Mouse (Mus musculus): ENCODE results near the gene Lpar1. TPM values are rescaled to one million over a fixed set of nuclear protein-coding genes. Genes with fewer than 3 reads are reported as not detected.

The Lpar1 gene
- polyA plus RNA-seq, 1 experiment from 2014 or later: 90.5 TPM

DNA sequence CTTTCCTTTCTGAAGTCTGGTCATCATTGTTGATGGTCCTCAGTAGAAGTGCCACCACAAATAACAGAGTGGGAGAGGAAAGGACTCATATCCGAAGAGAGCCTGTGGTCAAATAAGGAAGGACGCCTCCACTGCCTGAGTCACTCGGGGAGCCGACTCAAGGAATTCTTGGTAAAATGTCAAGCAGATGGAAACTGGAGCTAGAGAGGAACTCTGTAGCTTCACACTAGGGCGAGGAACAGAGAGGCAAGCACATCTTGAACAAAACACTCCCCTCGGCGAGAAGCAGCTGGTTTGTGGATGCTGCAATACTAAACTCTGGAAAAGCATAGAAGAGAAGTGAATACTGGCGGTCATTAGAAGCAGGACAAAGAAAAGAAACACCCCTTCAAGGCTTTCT lies 76.0 kb downstream of the Lpar1 start:
- no peak overlapping the region for H3K4me2 ChIP-seq (replicated peaks)
- WGBS: 82% methylated on average over 8 of the region's 8 CpGs
- H3K36me3 ChIP-seq: peaks cover 10% of the 10 kb centered on the region; the same call in 1 of the 2 replicates
- H3K9me3 ChIP-seq (replicated peaks): no peaks in the 10 kb centered on the region
- H3K4me1 ChIP-seq: no peaks in the 10 kb centered on the region
- no peak overlapping the region for H3K9ac ChIP-seq
- no peak overlapping the region for H3K27ac ChIP-seq (replicated peaks)
- ATAC-seq (ENCODE audit: insufficient number of reproducible peaks, low FRiP score, low TSS enrichment, low read depth): no peak
- no peak overlapping the region for H3K4me3 ChIP-seq (replicated peaks)
- no peaks in the 10 kb centered on the region for H3K27me3 ChIP-seq

DNA sequence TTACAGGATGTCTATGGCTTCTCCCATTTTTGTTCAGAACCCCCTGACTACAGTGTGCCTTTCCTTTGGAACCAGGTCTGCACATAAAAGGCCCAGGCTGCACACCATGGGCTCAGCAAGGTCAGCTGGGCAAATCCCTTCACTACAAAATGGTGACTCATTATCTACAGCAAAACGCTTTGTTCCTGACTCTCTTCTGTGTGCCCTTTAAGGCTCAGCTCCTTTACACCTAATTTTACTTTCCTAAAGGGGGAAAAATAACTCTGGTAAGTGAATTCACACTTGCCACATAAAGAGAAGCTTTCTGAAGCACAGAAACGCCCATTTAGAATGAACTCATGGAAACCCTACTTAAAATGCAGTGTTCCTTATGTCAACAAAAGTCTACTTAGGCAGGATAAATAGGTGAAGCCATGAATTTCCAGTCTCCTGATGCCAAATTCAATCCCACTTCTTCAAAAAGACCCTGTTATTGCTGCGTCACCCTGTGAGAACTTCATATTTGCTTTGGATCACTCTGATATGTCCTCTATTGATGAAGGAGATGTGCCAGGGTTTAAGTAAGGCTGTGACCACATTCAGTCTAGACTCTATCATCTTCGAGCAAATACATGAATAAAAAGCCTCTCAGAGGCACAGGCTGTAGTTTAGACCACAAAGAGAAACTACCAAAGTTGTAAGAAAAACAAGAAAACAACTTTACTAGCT lies 82.3 kb downstream of the Lpar1 start:
- 75% methylated on average over 4 of the region's 4 CpGs for WGBS
- no peak for ATAC-seq (ENCODE audit: insufficient number of reproducible peaks, low FRiP score, low TSS enrichment, low read depth)
- Histone ChIP-seq H3K4me2 (replicated peaks) (no peak overlapping the region), H3K9ac (no peak overlapping the region), H3K27ac (replicated peaks) (no peak overlapping the region; the same call in 1 of the 2 replicates), H3K4me1 (no peaks in the 10 kb centered on the region), H3K36me3 (peaks cover 4% of the 10 kb centered on the region; the same call in 1 of the 2 replicates), H3K4me3 (replicated peaks) (no peak overlapping the region), H3K27me3 (no peaks in the 10 kb centered on the region), H3K9me3 (replicated peaks) (no peaks in the 10 kb centered on the region)

DNA sequence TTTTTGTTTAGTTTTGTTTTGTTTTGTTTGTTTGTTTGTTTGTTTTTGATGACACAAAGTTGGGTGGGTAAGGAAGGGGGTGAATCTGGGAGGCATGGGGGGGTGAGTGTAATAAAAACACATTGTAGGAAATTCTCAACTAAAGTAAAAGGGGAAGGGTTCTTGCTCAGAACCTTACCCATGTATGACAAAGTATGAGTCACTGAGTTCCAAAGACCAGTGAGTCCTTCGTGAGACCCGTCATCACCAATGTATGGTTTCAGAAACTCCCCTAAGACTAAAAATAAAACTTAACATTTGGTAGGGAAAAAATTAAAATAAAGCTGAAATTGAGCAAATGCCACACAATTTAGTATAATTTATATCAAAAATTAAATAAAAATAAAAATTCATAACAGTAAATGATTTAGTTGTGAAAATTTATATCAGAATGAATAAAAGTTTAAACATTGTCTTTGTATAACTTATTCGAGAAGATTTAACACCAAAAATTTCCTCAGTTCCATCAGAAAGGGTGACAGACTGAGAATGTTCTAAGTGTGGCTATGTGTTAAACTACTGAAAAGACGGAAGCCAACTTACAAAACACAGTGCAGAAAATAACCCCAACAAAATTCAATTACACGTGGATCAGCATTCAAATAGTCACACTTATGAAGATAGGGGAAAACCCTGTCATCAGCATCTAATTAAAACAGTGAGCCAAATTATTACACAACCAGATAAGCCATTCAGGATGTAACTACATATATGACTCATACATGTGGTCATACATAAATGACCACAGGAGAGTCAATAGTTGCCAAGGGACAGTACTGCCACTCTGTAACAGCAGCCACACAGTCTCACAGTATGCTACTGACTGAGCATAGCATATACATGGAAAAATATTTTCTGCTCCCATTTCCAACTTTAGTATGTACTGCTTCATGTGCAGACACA lies 83.8 kb downstream of the Lpar1 start:
- no peak overlapping the region for H3K27ac ChIP-seq (replicated peaks)
- H3K4me3 ChIP-seq (replicated peaks): no peak overlapping the region
- no peaks in the 10 kb centered on the region for H3K9me3 ChIP-seq (replicated peaks)
- peaks cover 2% of the 10 kb centered on the region; the same call in 1 of the 2 replicates for H3K36me3 ChIP-seq
- no peaks in the 10 kb centered on the region for H3K4me1 ChIP-seq
- H3K9ac ChIP-seq: no peak overlapping the region
- no peaks in the 10 kb centered on the region for H3K27me3 ChIP-seq
- no peak overlapping the region for H3K4me2 ChIP-seq (replicated peaks)
- WGBS: 78% methylated on average over 5 of the region's 5 CpGs
- no peak for ATAC-seq (ENCODE audit: insufficient number of reproducible peaks, low FRiP score, low TSS enrichment, low read depth)

DNA sequence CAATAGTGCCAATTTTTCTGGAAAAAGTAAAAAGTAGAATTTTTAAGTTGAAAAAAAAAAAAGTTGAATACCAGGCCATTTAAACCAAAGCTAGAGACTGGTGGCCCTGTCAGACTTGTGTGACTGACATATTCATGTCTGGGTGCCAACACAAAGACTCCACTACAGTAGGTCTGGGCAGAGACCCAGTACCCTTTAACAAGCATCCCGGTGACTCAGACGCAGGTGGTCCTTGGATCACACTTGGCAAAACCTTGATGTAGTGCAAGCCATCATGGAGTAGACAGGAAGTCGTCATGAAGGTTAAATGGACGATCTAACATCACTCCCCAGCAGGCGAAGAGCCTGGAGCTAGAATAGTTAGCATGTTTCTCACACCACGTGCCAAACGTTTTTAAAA lies 84.7 kb downstream of the Lpar1 start:
- no peak overlapping the region for H3K27ac ChIP-seq (replicated peaks)
- WGBS: 74% methylated on average over 7 of the region's 7 CpGs

DNA sequence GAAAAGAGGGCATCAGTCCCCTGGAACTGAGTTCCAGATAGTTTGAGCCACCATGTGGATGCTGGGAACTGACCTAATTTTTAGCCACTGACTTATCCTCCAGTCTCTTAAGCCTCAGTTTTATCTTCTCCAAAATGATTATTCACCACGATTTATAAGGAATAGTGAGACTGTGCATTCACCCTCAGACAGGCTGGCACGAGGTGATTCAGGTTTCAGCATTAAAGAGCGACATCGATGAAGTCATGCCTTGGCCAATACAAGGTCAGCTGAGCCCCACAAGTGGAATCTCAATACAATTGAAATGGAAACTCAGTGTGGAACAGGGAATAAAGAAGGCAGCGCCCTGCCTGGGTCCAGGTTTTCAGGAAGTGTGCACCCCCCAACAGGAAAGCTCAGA lies 88.1 kb downstream of the Lpar1 start:
- no peaks in the 10 kb centered on the region for H3K9me3 ChIP-seq (replicated peaks)
- H3K27ac ChIP-seq (replicated peaks): no peak overlapping the region
- WGBS: 92% methylated on average over 5 of the region's 5 CpGs
- H3K4me1 ChIP-seq: 0 out of 2 replicates have a peak, but pooled peaks cover 3% of the 10 kb centered on the region
- H3K27me3 ChIP-seq: no peaks in the 10 kb centered on the region
- H3K4me2 ChIP-seq (replicated peaks): no peak overlapping the region
- H3K36me3 ChIP-seq: no peaks in the 10 kb centered on the region
- no peak overlapping the region for H3K4me3 ChIP-seq (replicated peaks)
- H3K9ac ChIP-seq: no peak overlapping the region
- no peak for ATAC-seq (ENCODE audit: insufficient number of reproducible peaks, low FRiP score, low TSS enrichment, low read depth)

More for the DNA sequence above, 84.7 kb downstream of the Lpar1 start:
- H3K4me2 ChIP-seq (replicated peaks): no peak overlapping the region
- no peaks in the 10 kb centered on the region for H3K9me3 ChIP-seq (replicated peaks)
- ATAC-seq (ENCODE audit: insufficient number of reproducible peaks, low FRiP score, low TSS enrichment, low read depth): no peak
- no peak overlapping the region for H3K9ac ChIP-seq
- H3K27me3 ChIP-seq: no peaks in the 10 kb centered on the region
- H3K4me3 ChIP-seq (replicated peaks): no peak overlapping the region
- H3K36me3 ChIP-seq: no peaks in the 10 kb centered on the region
- no peaks in the 10 kb centered on the region for H3K4me1 ChIP-seq

DNA sequence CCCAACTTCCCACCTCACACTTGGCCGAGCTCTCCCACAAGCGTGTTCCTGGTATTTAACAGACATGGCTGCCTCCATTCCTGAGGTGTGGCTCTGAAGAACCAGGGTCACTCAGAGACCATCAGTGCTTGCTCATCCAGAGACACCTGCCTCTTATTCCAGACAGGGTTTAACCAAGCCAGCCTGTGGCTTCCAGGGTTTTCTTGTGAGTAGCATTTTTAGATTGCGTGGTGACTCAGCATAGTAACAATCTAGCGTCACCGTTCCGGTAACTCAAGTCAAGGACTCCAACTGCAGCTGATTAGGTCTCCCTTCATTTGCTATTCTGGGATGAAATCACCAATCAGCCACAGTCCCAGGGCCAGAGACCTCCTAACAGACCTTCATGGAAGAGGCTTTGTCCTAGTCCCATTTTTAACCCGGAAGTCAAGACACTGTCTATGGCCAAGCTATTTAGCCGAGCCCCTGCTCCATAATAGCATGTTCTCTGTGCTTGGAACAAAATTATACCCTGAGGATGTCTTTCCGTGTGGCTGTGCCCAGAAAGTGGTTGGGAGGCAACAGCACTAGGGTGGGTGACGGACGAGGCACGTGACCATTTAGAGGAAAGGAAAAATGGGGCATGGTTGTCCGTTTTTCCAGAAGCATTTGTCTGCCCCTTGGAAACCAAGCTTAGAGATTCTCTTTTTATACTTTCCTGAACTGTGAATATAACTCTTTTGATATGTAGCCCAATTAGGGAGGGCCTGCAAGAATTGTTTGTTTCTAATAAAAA lies 89.1 kb downstream of the Lpar1 start:
- Histone ChIP-seq H3K4me1 (0 out of 2 replicates have a peak, but pooled peaks cover 3% of the 10 kb centered on the region), H3K9me3 (replicated peaks) (no peaks in the 10 kb centered on the region), H3K9ac (no peak overlapping the region), H3K4me2 (replicated peaks) (no peak overlapping the region), H3K36me3 (no peaks in the 10 kb centered on the region), H3K27ac (replicated peaks) (no peak overlapping the region), H3K4me3 (replicated peaks) (no peak overlapping the region), H3K27me3 (no peaks in the 10 kb centered on the region)
- peak; percentile 54; the same call in 1 of the 2 replicates for ATAC-seq (ENCODE audit: insufficient number of reproducible peaks, low FRiP score, low TSS enrichment, low read depth)
- WGBS: 78% methylated on average over 13 of the region's 13 CpGs

DNA sequence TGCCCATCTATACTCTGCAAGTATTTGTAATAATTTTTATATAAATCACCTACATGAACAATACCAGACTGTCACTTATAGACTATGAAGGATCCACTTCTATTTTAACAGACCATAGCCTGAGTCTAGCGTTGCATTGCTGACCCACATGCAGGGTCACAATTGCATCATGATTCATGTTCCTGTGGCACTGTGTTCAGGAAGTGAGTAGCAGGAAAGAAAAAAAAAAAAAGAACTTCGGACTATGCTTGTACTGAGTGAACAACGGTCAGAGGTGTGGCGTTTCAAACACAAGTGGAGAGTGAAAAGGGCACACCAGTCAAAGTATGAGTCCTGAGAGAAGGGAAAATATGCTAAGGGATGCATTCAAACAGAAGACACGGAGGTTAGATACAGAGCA lies 90.7 kb downstream of the Lpar1 start:
- H3K9ac ChIP-seq: no peak overlapping the region
- WGBS: 80% methylated on average over 5 of the region's 5 CpGs
- no peak for ATAC-seq (ENCODE audit: insufficient number of reproducible peaks, low FRiP score, low TSS enrichment, low read depth)

DNA sequence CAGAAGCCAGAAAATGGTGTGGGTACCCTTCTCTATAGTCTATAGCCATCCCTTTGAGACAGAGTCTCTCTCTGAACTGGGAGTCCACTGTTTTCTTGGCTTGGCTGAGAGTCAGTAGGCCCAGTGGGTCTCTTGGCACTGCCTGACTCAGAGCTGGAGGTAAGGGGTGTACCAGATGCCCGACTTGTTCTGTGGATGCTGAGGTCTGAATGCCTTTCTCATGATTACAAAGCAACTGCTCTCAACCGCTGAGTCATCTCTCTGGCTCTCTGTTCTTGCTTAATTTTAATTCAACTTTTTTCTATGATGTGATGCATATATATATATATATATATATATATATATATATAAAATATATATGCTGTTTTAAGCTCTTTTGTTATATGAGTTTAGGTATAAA lies 91.1 kb downstream of the Lpar1 start:
- no peaks in the 10 kb centered on the region for H3K27me3 ChIP-seq
- H3K27ac ChIP-seq (replicated peaks): no peak overlapping the region
- H3K36me3 ChIP-seq: no peaks in the 10 kb centered on the region
- no peak overlapping the region for H3K4me3 ChIP-seq (replicated peaks)
- no peak overlapping the region for H3K9ac ChIP-seq
- H3K9me3 ChIP-seq (replicated peaks): no peaks in the 10 kb centered on the region
- 0 out of 2 replicates have a peak, but pooled peaks cover 3% of the 10 kb centered on the region for H3K4me1 ChIP-seq
- no peak overlapping the region for H3K4me2 ChIP-seq (replicated peaks)
- 81% methylated on average over 2 of the region's 2 CpGs for WGBS
- ATAC-seq (ENCODE audit: insufficient number of reproducible peaks, low FRiP score, low TSS enrichment, low read depth): no peak

More for the DNA sequence above, 90.7 kb downstream of the Lpar1 start:
- Histone ChIP-seq H3K36me3 (no peaks in the 10 kb centered on the region), H3K4me1 (0 out of 2 replicates have a peak, but pooled peaks cover 3% of the 10 kb centered on the region), H3K27me3 (no peaks in the 10 kb centered on the region), H3K4me2 (replicated peaks) (no peak overlapping the region), H3K27ac (replicated peaks) (no peak overlapping the region), H3K4me3 (replicated peaks) (no peak overlapping the region), H3K9me3 (replicated peaks) (no peaks in the 10 kb centered on the region)

DNA sequence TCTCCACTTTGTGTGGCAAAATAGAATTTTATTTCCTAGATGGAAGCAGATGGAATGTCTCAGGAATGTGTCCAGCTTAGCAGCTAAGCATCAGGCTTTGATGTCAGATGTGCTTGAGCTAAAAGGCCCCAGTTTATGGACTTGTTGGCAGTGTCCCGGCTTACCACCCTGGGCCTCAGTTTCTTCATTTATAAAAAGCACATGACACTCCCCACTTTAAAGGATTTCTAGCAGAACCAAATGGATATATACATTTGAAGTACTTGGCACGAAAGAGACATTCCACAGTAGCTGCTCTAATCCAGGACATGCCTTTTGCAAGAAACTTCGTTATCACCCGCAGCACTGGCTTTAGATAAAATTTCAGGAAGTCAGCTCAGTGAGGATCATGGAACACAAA lies 100.4 kb downstream of the Lpar1 start:
- no peaks in the 10 kb centered on the region for H3K36me3 ChIP-seq
- no peak for ATAC-seq (ENCODE audit: insufficient number of reproducible peaks, low FRiP score, low TSS enrichment, low read depth)
- H3K4me1 ChIP-seq: peaks cover 9% of the 10 kb centered on the region; the same call in 1 of the 2 replicates
- no peak overlapping the region for H3K4me3 ChIP-seq (replicated peaks)
- no peak overlapping the region for H3K9ac ChIP-seq
- no peaks in the 10 kb centered on the region for H3K9me3 ChIP-seq (replicated peaks)
- H3K27me3 ChIP-seq: no peaks in the 10 kb centered on the region
- H3K27ac ChIP-seq (replicated peaks): 0 out of 2 replicates have a peak overlapping the region, but pooled peaks have one; percentile 40
- no peak overlapping the region for H3K4me2 ChIP-seq (replicated peaks)
- 34% methylated on average over 4 of the region's 4 CpGs for WGBS

DNA sequence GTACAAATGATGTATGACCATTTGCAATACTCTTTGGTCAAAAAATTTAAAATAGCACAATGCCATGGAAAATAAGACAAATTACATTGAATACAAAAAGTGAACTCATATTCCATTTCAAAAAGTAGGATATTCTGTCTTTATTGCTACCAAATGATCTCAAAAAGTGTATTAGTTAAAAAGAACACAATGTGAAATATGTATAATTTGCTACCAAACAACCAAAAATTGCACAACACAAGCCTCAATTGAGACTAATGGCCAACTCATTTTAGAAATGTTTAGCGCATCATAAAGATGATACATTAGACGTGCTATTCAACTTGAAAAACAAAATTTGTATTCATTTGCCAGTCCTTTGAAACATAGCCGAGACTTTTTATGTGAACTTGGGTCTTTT lies 104.9 kb downstream of the Lpar1 start:
- no peak for ATAC-seq (ENCODE audit: insufficient number of reproducible peaks, low FRiP score, low TSS enrichment, low read depth)

DNA sequence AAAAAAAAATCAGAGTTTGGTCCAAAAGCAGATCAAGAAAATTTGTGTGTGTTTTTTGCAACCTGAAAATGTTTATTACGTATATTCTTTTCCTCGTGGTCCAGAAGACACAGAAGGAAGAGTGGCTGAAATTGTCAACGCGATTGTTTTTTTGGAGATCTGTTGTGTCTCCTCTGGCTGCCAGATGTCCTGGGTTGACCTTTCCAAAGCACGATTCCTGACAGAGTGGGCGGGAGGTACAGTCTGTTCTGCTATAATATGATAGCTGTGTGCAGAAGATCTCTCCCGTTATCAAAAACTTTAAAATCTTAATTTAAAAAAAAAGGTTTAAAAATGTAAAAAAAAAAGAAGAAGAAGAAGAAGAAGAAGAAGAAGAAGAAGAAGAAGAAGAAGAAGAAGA lies 105.9 kb downstream of the Lpar1 start:
- no peak overlapping the region for H3K9ac ChIP-seq
- no peaks in the 10 kb centered on the region for H3K4me1 ChIP-seq
- no peaks in the 10 kb centered on the region for H3K9me3 ChIP-seq (replicated peaks)
- ATAC-seq (ENCODE audit: insufficient number of reproducible peaks, low FRiP score, low TSS enrichment, low read depth): no peak
- H3K4me3 ChIP-seq (replicated peaks): no peak overlapping the region
- no peaks in the 10 kb centered on the region for H3K27me3 ChIP-seq
- no peaks in the 10 kb centered on the region for H3K36me3 ChIP-seq
- no peak overlapping the region for H3K4me2 ChIP-seq (replicated peaks)
- H3K27ac ChIP-seq (replicated peaks): no peak overlapping the region
- 66% methylated on average over 7 of the region's 7 CpGs for WGBS

More for the DNA sequence above, 104.9 kb downstream of the Lpar1 start:
- Histone ChIP-seq H3K9ac (no peak overlapping the region), H3K36me3 (no peaks in the 10 kb centered on the region), H3K4me2 (replicated peaks) (no peak overlapping the region), H3K27me3 (no peaks in the 10 kb centered on the region), H3K4me1 (peaks cover 6% of the 10 kb centered on the region; the same call in 1 of the 2 replicates), H3K4me3 (replicated peaks) (no peak overlapping the region), H3K27ac (replicated peaks) (no peak overlapping the region), H3K9me3 (replicated peaks) (no peaks in the 10 kb centered on the region)
- 88% methylated on average over 3 of the region's 3 CpGs for WGBS

Data from embryonic facial prominence, embryonic 15.5 days (tissue).